Mouse (Mus musculus): Measurements from ENCODE around the gene Ube2q1.

The Ube2q1 gene

GRCm38 (mm10) chr3:89821096-89821513 lies 47.7 kb downstream of the Ube2q1 start:
- no peak for DNase-seq (ENCODE audit: low spot score in 2 of 2)

DNA sequence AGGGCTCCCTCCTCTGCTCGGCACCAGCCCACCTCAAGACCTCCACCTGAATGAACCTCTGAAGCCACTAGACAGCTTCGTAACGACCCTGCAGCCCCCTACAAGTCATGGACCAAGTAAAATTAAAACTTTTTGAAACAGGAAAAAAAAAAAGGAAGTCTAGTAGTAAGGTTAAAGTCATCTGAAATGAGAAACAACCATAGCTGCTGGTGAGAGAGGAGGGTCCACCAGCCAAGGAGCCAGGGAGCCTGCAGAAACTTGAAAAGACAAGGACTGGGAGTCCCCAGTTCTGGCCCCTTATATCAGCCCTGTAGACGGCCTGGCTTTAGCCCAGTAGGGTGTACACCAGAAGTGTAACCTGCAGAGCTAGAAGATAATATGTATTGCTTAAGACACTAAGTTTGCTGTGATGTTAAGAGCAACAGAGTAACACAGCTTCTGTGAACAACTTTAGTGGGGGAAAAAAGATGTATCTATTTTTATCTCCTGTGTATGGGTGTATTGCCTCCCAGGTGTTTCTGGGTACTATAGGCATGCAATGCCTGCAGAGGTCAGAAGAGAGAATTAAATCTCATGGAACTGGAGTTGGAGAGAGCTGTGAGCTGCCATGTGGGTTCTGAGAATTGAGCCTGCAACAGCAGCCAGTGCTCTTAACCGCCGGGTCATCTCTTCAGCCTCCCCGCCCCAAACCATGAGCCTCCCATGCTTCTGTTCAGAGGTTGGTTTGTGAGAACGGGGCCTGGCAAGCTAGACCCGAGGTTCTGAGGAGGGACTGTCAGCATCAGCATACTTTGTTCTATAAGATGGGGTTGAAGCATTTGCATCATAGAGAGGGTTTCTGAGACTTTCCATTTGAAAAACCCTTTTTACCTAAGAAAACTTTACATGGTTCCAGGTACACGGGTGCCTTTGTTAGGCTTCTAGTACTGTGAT lies 48.4 kb downstream of the Ube2q1 start:
- DNase-seq (ENCODE audit: low spot score in 2 of 2): no peak

DNA sequence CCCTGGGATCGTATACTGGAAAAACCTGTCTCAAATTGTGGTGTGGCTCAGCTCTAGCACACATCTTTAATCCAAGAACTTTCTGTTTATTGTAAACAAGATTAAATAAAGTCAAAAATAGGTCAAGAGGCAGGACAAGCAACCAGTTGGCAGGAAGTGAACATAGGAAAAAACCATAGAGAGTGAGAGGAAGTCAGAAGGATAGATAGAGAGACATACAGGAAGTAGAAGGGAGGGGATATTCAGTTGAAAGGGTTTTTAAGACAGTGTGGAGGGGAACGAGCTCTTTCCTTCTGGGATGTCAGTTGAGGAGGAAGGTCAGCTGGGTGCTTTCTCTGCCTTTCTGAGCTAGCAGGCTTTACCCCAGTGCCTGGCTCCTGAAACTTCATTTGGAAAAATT lies 50.2 kb downstream of the Ube2q1 start:
- no peak for DNase-seq (ENCODE audit: low spot score in 2 of 2)

GRCm38 (mm10) chr3:89826295-89826694 lies 52.9 kb downstream of the Ube2q1 start:
- no peak for DNase-seq (ENCODE audit: low spot score in 2 of 2)

- no peak for DNase-seq (ENCODE audit: low spot score in 2 of 2)
Observed at GRCm38 (mm10) chr3:89830815-89831591, 57.6 kb downstream of the Ube2q1 start, which contains the start of gene She. Gene She, plus strand, starts transcription at chr3:89831370.

Data from urinary bladder, postnatal 36 days (tissue).